Mouse (Mus musculus) heart, adult 2 months (tissue): ENCODE measurements at regions not wholly inside any gene's neighbourhood (a gene's known extent, or its start where the extent isn't known, plus 50 kb on each side); places are given as distances from the start of the nearest gene placed in this dataset.

Experiments
- CTCF ChIP-seq: fragments of 200-600 bp; IDR thresholded peaks from 2 replicates; pipeline ENCODE4 v1.8.1; 2022; ENCODE audit warnings: antibody characterized with exemption, mild to moderate bottlenecking, moderate library complexity
- POLR2A ChIP-seq: fragments of 200-500 bp; IDR thresholded peaks from 2 replicates; pipeline ENCODE4 v1.6.1; 2011; ENCODE audit warnings: mild to moderate bottlenecking, low read depth, low read length, control low read depth; ENCODE audit not compliant: insufficient read depth

GRCm38 (mm10) chr5:12024705-12025383, 107.0 kb downstream of the 4933402N22Rik start:
- no peak for TF ChIP-seq CTCF
- TF ChIP-seq POLR2A = no peak
